Mouse (Mus musculus) testis, adult 2 months (tissue): ENCODE results near the gene Galntl6. TPM values are rescaled to one million over a fixed set of nuclear protein-coding genes. Genes with fewer than 3 reads are reported as not detected.

Experiments
- H3K27ac ChIP-seq: fragments of 200-500 bp; 2 replicates; pipeline ENCODE4 v1.5.1; 2012; ENCODE audit warnings: low read depth, low read length; ENCODE audit not compliant: control insufficient read depth, insufficient read depth
- H3K27me3 ChIP-seq: fragments of 200-500 bp; 2 replicates; pipeline ENCODE4 v1.6.1; 2012; ENCODE audit warnings: mild to moderate bottlenecking, low read length, moderate library complexity; ENCODE audit not compliant: control insufficient read depth, insufficient read depth
- H3K36me3 ChIP-seq: fragments of 200-500 bp; 2 replicates; pipeline ENCODE4 v1.6.1; 2012; ENCODE audit warnings: mild to moderate bottlenecking, low read length; ENCODE audit not compliant: control insufficient read depth, insufficient read depth
- H3K4me1 ChIP-seq: fragments of 200-500 bp; 2 replicates; pipeline ENCODE4 v1.6.1; 2012; ENCODE audit warnings: low read length; ENCODE audit not compliant: control insufficient read depth, insufficient read depth
- H3K4me3 ChIP-seq: fragments of 200-500 bp; 2 replicates; pipeline ENCODE4 v1.5.1; 2012; ENCODE audit warnings: low read depth, mild to moderate bottlenecking, low read length, moderate library complexity, mixed read lengths; ENCODE audit not compliant: control insufficient read depth
- CTCF ChIP-seq: fragments of 200-500 bp; IDR thresholded peaks from 2 replicates; pipeline ENCODE4 v1.5.1; 2012; ENCODE audit warnings: low read depth, mild to moderate bottlenecking, inconsistent platforms, low read length, moderate library complexity; ENCODE audit not compliant: control insufficient read depth, insufficient read depth, insufficient replicate concordance
- POLR2A ChIP-seq: fragments of 200-500 bp; IDR thresholded peaks from 2 replicates; pipeline ENCODE4 v1.6.1; 2012; ENCODE audit warnings: low read depth, mild to moderate bottlenecking, inconsistent platforms, low read length, moderate library complexity; ENCODE audit not compliant: control insufficient read depth
- polyA plus RNA-seq: library from polyadenylated mRNA; depleted of rRNA; stranded (reverse); fragments of >200 nt; gene quantifications from 2 replicates; pipeline ENCODE4 v1.2.3, GENCODE M21; 2012

Gene Galntl6
- polyA plus RNA-seq, 1 experiment = 39.9 TPM

DNA sequence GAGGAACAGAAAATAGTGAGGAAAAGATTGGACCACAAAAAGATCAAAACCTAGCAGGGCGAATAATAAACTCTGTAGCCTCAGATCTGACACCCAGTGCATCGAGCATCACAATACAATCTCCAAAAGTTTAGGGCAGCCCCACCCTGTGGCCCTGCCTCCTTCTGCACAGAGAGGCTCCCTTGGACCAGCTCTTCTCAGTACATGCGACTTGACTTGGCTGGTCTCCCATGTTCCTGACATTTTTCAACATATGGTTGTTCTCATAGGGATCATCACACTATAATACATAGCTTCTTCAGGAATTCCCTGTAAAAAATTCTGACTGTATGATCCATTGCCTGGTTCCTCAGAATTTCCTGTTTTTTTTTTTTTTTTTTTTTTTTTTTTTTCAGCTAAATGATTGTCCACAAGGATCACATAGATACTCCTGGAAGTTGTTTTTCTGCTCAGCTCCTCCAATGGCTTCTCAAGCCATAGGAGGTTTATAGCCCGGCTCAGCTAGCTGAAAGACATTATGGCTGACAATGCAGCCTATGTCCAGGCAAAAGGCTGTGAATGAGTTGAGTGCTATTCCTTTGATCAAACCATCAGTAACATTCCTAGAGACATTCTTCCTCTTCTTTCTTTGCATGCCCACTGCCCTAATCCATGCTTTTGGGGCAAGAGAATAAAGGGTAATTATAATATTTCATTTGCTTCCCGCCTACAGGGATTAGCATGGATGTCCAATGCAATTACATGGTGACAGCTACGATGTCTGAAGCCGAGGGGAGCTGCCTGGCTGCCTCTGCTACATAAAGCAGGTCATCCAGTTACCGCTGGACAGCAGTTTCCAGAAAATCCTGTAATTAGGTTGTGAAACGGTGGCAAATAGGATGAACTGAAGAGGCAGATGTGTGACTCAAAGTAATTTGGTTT is 993.5 kb downstream of the Galntl6 start:
- no peak overlapping the region for H3K27ac ChIP-seq
- H3K4me3 ChIP-seq = no peak overlapping the region
- TF ChIP-seq POLR2A = no peak
- TF ChIP-seq CTCF = no peak
- no peaks in the 10 kb centered on the region for H3K4me1 ChIP-seq
- no peaks in the 10 kb centered on the region for H3K27me3 ChIP-seq
- no peaks in the 10 kb centered on the region for H3K36me3 ChIP-seq

DNA sequence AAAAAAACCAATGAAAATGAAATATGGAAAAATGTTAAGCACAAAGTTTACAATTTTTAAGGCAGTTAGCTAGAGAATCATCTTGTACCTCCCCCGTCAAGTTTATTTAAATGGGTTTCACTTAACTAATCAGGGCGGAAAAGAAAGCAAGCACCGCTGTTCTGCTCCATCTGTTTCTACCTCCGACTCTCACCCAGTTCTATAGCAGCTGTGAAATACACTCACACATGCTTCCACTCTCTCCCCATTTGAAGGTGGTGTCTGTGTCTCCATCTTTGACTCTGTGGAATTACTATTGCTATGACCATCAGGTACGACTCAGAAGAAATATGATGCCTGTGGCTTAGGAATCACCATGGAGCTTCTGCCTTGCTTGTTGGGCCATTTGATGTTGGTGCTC is 1019.1 kb downstream of the Galntl6 start:
- no peaks in the 10 kb centered on the region for H3K4me1 ChIP-seq
- no peak overlapping the region for H3K27ac ChIP-seq
- no peak overlapping the region for H3K4me3 ChIP-seq
- no peaks in the 10 kb centered on the region for H3K36me3 ChIP-seq
- no peaks in the 10 kb centered on the region for H3K27me3 ChIP-seq
- TF ChIP-seq POLR2A (no peak), CTCF (no peak)

DNA sequence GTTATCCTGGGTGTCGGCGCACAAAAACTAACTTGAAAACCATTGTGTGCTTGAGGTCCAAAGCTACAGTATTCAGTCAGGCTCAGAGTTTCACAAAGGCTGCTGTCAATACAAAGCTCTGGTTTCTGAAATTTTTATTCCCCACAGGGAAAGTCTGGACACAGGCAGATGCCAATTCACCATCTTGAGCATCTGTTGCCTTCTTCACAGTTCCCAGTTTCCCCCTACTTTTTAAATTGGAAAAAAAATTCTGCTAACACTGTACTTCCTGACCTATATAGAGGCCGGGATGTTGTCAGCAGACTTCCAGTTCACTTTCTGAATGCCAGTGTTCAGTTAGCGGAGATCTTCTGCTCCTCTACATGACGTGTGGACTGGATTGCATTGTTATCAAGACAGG is 1020.3 kb downstream of the Galntl6 start:
- Histone ChIP-seq H3K27me3 (no peaks in the 10 kb centered on the region), H3K4me3 (no peak overlapping the region), H3K27ac (no peak overlapping the region), H3K4me1 (no peaks in the 10 kb centered on the region), H3K36me3 (no peaks in the 10 kb centered on the region)
- TF ChIP-seq CTCF (no peak), POLR2A (no peak)

GRCm38 (mm10) chr8:57890159-57890558 is 1022.3 kb downstream of the Galntl6 start:
- Histone ChIP-seq H3K4me3 (no peak overlapping the region), H3K36me3 (no peaks in the 10 kb centered on the region), H3K27me3 (no peaks in the 10 kb centered on the region), H3K27ac (no peak overlapping the region), H3K4me1 (no peaks in the 10 kb centered on the region)
- TF ChIP-seq CTCF = no peak
- no peak for TF ChIP-seq POLR2A

DNA sequence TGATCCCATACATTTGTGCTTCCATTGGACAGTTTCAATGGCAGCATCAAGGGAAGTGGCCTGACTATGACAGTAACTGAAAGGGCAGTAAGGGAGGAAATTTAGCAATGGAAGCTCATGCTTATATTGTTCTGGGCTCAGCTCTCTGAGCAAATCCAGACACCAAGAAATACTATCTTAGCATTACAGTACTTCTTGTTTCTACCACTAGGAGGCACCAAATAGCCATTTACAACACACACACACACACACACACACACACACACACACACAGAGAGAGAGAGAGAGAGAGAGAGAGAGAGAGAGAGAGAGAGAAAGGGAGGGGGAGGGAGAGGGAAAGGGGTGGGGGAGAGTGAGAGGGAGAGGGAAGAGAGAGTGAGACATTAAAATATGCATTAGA is 1023.6 kb downstream of the Galntl6 start:
- TF ChIP-seq CTCF (no peak), POLR2A (no peak)
- Histone ChIP-seq H3K4me1 (no peaks in the 10 kb centered on the region), H3K27ac (no peak overlapping the region), H3K36me3 (no peaks in the 10 kb centered on the region), H3K4me3 (no peak overlapping the region), H3K27me3 (no peaks in the 10 kb centered on the region)

GRCm38 (mm10) chr8:57879452-57879851 is 1033.0 kb downstream of the Galntl6 start:
- Histone ChIP-seq H3K27me3 (no peaks in the 10 kb centered on the region), H3K27ac (no peak overlapping the region), H3K4me3 (peak overlapping the region; percentile 69), H3K36me3 (no peaks in the 10 kb centered on the region), H3K4me1 (peaks cover 2% of the 10 kb centered on the region)
- TF ChIP-seq CTCF (no peak), POLR2A (no peak)

- no peak for TF ChIP-seq POLR2A
- TF ChIP-seq CTCF = no peak
- Histone ChIP-seq H3K36me3 (no peaks in the 10 kb centered on the region), H3K27me3 (no peaks in the 10 kb centered on the region), H3K4me1 (no peaks in the 10 kb centered on the region), H3K27ac (no peak overlapping the region), H3K4me3 (no peak overlapping the region)
These were observed 1063.4 kb downstream of the Galntl6 start for GRCm38 (mm10) chr8:57849074-57849473.
